Mouse (Mus musculus) embryo, embryonic 9.5 days (tissue): ENCODE results near the gene Ankrd39.

Source experiments
- DNase-seq: peaks from one replicate; pipeline ENCODE4 v3.0.0-alpha.2; 2017; ENCODE audit errors: extremely low spot score

The Ankrd39 gene

DNA sequence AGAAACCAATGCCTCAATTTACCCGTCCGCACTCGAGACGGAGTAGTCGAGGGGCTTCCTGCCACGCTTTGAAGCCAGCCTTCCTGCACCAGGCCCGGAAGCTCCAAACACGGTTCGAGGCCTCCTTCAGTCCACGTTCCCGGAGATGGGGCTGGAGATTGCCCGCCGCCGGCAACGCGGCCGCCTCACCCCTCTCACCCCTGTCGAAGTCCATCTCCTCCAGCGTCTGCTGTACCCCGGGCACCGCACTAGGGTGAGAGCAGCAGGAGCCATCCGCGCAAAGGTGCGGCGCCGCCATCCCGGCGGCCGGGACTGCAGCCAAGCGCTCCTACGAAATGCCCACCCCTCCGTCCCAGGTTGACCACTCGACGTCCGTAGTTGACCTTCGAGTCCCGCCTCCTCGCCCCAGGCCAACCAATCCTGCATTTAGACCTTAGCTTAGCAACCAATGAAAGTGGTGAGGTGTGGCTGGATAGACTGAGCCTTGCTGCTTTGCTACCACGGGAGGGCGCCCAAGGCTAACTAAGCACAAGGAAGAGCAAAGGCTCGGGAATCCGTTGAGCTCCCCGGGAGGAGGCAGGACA, at the start of gene Ankrd39:
Gene Ankrd39 (minus strand): TSS at position 558 of the 584 bp plus-strand sequence.
- DNase-seq = peak; percentile 96

DNA sequence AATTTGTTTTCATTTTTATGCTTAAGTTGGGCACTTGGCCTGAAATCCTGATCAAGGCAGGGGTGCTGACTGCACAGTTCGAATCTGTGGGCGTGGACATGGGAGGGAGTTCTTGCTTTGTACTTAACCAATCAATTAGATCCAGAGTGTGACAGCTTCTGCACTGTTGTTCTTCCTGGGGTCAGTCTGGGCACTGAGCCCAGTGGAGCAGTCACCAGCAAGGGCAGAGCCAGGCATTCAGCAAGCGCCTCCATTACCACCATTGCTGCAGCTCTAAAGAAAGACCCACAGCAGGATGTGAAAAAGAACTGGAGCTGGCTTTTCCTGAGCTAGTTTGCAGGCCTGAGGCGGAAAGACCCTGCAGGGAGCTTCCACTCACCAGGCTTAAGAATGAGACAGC, 48.9 kb upstream of the Ankrd39 start:
- peak; percentile 57 for DNase-seq

DNA sequence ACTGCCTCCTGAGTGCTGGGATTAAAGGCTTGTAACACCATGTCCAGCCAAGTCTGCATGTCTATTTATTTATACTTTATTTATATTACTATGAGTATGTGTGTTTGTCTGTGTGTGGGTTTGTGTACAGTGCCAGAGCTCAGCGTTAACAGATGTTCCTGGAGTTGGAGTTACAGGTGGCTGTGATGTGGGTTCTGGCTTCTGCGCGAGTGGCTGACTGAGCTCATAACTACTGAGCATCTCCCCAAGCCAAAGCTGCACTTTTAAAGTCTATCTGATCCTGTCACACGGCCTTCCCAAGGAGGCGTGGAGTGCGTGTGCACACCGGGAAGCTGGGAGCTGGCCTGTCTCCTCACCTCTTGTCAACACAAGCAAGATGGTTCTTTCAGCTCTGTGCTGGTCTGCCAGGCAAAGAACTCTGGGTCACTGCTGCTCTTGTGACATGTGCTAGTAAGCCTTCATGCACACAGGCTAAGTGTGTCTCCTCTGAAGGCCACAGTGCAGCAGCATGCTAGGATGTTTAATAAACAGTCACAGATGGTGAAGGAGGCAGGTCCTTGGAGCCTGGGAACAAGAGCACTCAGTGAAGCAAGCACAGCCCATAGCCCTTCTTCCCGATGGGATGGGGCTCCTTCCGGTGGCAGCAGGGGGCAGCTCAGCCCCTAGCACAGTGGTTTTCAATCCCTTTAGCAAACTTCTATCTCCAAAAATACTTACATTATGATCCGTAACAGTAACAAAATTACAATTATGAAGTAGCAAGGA, 48.1 kb upstream of the Ankrd39 start:
- no peak for DNase-seq

DNA sequence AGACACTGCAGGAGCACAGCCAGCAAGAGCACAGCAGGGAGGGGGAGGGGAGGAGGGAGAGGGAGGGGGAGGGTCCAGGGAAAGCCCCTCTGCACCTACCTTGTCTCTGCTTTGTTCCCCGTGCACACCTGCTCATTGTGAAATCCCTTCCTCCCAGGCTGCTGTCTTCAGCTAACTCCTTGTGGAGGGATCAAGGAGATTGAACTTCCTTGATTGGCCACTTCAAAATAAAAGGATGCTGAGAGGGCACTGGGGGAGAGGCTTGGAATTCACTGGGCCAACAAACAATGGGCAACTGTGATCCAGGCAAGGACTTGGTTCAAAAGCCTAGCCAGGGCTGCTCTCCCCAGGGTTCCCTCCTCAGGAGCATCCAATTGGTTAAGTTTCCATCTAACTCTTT, 45.9 kb upstream of the Ankrd39 start:
- no peak for DNase-seq

DNA sequence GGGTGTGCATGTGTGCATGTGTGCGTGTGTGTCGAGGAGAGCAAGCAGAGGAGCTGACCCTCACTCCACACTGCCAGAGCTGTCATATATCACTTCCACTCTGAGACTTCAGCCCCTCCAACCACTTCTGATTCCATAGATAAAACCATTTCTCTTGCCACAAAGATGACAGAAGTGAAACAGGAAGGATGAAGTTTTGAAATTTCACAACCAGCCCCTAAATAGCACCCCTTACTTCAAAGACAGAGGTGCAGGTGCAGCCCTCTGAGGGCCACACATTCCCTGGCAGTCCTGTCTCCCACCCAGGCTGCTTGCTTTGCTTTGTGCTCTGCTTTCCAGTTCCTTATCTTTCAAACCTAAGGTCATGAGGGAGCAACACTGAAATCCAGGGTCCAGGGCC, 44.2 kb upstream of the Ankrd39 start:
- no peak for DNase-seq

DNA sequence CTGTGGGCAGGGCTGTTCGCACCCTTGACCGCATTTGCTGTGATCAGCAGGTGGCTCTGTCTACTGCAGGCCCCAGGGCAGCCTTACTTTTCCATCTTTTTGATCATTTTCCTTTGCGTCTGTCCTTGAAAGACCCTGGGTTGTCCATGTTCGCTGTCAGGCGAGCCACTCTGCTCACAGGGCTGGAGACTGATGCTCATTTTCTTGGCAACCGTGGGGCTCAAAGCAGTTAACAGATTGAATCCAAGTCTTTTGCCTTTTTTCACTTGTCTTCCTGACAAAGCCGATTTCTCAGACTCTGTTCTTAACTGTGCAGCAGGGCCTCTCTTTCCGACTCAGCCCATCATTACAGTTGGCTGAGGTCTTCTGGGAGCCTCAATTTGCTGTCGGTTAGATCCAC, 43.4 kb upstream of the Ankrd39 start:
- DNase-seq = no peak

DNA sequence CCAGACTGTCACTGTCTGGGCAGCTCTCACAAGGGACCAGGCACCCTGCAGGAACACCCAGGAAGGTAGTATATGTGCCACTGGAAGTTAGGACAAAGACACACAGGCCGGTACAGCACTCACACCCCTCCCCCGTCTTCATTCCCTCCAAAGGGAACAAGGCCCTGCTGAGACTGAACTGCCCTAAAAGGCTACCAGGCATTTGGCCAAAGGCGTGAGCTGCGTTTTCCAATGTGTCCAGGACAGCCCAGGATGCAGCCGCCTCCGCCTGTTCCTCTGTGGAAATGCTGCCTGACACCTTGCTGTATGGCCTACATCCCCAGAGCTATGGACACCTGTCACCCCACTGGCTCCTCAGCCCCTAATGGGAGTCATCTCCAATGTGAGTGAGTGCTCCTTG, 42.2 kb upstream of the Ankrd39 start:
- peak; percentile 39 for DNase-seq

DNA sequence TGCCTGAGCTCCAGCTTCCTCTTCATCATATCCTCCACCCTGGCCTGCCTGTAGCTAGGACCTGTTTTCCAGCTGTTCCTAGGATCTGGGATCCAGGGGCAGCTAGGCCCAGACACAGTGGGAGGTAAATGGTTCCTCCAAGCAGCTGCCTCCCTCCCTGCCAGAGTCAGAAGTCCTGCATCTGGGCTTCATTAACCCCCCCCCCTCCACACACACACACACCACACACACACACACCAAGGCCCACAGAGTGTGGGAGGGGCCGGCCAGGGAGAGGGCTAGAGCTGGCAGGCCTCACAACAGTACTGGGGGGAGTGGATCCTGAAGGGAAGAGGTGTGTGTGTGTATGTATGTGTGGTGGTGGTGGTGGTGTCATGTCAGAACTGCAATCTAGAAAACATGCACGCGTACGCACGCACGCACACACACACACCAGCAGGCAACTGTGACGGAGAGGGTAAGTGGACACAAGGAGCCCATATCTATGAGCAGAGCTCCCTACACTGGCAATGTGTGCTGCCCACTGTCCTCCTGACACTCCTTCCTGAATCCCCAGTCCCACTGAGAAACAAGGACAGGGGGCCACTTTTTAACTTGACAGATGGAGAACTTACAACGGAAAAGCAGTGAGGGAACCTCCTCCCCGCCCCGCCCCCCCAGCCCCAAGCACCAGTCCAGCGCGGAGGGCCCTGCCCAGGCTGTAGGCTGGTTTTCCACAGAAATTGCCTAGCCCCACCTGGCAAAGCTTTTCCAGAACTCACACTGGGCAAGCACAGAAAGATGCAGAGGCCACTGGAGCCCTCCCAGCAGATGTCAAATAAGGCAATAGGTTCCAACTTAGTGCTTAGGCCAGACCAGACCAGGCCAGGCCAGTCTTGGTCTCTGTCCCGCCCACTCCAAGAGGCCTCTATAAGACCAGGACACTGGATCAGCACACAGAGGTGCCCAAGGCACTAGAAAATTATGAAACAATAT, 41.5 kb upstream of the Ankrd39 start:
- DNase-seq = peak; percentile 59

DNA sequence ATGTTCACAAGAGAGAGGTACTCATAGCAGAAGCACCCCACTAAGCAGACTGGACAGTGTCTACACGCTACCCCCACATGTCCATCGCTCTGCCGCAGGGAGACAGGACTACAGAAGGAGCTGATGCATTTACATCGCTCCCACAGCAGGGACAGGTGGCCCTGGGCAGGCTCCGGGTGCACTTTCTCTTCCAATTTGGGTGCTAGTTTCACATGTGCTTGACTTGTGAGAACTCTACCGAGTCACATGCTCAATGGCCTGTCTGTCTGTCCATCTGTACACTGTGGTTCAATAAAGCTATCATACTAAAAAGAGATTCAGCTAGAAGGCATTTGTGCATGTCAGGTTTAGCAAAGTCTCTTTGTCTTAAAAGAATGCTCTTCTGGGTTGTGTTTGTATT, 40.6 kb upstream of the Ankrd39 start:
- DNase-seq = no peak

DNA sequence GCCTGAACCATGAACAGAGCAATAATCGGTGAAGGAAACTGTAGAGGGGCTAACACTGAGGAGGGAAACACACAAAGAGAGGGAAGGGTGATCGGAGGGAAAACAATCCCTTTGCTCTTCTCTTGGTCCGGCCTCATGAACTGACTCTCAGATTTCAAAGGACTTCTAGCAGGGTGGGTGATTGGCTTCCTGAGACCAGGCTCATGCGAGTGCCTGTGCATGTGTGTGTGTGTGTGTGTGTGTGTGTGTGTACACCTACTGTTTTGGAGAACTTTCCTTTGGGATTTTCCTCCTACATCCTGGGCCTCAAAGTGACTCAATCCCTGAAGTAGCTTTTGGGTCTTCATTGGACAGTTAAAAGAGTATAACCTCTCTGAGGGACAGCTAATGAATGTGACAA, 39.0 kb upstream of the Ankrd39 start:
- peak; percentile 36 for DNase-seq

DNA sequence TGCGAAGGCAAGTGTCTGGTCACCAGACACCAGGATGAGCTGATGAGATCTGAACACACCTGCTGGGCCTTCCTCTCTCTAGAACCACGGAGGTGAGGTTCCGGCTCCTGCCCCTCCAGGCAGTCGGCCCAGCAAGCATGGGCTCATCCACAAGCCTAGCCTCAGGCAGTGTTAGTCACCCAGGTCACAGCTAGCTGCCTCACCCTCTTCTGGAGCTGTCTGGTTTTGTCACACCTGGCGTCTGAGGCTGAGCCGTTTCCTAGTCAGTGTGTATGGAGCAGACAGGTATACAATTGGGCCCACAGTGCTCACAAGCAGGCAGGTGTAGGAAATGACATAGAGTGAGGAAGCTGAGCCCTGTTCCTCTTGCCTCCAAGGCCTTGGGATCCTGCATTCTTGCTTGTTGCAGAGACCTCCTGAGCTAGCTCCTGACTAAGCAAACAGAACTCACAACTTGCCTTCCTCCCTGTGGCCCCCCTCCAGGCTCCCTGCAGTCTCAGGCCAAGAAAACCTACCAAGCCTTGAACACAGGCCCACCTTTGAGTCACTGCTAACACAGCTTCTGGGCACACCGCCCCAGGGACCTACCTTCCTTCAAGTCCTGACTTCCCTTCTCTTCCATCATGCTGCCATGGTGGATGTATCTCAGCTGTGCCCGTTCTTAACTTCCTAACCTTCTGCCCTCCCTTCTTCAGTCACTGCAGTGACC, 36.3 kb upstream of the Ankrd39 start:
- no peak for DNase-seq

DNA sequence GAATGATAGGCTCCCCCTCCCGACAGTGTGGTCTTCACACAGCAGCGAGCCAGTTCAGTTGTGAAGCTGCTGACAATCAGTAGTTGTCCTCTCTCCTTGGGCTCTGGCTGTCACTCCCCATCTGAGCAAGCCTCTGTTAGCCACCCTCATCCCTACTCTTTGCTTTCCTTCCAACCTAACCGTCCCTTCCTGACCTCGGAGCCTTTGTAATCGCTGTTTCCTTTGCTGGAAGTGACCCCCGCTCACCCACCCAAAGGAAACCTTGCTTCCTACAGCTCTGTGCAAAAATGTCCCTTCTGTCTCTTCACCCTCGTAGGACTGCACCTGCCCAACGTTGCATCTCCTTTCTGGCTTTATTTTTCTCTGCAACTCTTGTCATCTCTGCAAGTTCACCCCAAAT, 35.0 kb upstream of the Ankrd39 start:
- no peak for DNase-seq

DNA sequence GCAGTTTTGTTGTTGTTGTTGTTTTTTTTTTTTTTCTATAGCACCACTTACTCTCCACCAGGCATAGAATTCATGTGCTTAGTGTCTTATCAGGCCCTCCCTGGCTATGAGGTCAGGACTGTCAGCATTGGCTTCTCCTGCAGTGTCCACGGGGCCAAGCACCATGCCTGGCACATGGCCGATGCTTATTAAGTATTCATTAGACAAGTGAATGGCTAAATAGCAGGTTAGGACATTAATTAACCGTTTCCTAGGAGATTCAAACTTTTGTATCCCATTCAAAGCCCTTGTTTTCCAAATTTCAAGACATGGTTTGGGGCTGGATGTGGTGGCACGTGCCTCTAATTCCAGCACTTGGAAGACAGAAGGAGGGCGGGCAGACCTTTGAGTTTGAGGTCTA, 34.0 kb upstream of the Ankrd39 start:
- DNase-seq = no peak

DNA sequence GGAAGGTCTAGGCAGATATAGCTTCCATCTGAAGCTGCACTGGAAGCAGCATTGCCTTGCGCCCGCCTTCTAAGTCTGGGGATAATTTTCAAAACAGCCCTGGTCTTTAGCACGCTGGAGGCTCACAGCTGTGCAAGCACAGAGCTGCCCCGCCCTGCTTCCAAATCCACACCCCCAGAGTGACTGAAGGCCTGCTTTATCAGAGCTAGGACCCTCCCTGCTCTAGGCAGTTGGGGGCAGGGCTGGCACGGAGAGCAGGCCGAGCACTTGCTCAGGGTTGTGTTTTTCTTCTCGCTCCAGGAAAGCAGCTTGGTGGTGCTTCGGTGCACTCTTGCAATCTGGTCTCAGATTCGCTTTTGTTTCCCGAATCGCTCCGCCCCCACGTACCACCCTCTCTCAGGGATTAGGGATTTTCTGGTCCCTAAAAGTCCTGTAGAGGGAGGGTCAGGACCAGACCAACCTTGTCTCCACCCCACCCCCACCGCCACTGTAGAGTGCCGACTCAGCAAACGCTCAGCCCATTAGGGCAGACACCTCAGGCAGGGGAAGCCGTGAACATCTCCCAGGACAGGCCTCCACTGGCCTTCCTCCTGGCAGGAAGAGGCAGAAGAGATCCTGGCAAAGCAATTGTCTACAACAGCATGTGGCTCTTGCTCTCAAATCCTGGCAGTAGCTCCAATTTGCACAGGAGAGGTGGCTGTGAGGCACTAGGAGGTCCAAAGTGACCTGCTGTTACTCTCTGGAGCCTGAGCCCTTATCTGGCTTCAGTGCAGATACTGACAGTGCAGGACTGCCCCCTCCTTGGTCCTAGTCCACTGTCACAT, 33.4 kb upstream of the Ankrd39 start:
- DNase-seq = peak; percentile 81

DNA sequence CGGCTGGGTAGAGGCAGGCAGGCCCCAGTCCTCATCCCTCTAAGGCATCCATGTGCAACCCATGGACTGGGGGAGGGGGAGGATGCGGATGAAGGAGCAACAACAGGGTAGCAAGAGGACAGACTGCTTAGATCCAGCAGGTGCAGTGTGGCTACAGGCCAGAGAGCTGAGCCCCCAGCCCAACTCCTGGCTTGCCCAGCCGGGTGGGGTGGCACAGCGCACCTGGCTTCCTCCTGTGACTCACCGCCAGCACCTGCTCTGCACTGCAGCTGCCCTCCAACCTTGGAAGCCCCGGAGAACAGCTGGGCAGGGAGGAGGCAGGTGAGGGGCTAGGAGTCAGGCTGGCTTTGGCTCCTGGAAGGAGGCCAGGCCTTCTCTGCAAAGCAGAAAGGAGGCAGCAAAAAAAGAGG, 32.7 kb upstream of the Ankrd39 start:
- DNase-seq = no peak

DNA sequence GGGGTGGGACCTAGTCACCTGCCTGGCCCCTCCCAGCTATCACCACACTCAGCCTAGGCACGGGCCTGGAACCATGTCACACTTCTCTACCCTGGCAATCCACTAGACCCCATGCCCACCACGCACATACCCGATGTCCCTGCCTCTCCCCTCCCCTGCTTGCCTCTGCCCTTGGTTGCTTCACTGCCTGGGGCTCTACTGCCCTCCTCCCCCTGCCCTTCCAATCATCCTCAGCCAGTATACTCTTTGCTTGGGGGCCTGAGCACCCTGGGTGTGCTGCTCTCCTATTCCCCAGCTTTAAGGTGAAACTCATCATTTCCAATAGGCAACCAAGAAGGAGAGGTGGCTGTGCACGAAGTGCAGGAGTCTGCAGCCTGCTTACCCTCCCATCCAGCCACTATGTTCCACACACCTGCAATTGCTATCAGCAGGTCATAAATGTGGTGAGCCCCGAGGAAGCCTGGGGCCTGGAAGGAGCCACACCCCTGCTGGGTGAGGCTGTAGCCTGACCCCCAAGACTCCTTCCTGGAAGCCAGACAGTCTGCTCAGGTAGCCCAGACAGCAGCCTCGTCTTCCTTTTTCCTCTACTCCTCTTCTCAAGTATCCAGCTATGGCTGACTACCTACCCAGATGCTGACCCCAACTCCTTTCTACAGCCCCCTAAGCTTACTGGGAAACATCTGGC, 29.9 kb upstream of the Ankrd39 start:
- no peak for DNase-seq

DNA sequence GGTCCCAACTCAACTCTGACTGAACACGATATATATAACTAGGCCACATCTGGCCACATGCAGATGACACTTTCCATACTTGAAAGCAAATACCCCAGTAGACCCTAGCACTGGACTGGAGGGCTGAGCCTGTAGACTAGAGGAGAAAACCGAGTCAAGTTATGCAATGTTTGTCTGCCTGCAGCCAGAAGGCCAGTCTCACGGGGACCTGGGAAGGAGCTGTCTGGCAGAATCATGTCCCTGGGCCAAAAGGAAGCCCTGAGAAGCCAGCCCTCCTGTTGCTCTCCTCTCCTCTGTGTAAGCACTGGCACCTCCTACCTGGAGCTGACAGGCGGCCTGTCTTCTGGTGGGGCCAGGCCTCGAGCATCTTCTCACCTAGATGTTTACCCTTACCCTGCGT, 28.1 kb upstream of the Ankrd39 start:
- no peak for DNase-seq

DNA sequence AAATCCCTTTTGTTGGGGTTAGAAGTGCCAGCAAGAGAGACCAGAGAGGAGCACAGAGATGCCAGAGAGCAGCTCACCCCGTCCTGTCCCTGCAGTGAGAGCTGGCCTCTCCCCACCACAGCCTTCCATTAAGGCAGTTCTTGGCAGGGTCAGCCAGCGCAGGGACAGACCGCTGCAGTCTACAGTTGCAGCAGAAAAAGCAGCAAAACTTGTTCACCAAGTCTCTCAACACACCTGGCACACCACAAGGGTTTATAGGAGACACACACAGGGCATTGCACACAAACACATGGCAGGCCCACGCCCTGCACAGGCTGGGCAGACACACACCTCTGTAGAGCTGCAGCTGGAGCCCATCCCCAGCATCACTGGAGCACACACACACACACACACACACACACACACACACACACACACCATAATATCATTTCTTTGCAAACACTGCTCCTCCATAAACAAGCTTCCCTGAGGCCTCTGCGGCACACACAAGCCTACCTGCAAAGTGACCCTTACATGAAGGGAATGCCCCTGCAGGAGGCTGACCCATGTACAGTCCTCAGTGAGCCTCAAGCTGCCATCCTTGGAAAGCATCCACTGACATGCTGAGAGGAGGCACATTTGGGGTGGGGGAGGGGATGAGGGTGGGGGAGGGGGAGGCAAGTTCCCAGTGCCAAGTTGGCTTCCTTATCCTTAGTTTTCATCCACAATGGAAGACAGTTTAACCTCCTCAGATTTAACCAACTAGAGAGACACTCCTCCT, 27.1 kb upstream of the Ankrd39 start:
- no peak for DNase-seq

DNA sequence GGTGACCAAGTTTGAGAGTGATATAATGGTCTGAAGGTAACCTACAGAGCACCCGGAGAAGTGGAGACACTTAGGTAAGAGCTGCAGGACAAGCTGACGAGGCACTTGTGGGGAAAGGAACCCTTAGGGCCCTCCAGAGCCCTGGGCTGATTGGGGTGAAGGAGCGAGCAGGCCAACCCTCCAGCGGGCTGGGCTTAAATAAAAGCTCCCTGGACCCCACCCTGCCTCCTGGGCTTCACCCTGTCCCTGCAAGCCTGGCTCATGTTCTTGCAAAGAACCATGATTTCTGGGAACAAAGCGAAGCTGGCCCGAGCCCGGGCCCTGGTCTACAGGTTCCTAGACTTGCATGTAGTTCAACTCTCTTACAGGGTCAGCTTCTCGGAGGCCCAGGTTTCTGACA, 26.3 kb upstream of the Ankrd39 start:
- no peak for DNase-seq

DNA sequence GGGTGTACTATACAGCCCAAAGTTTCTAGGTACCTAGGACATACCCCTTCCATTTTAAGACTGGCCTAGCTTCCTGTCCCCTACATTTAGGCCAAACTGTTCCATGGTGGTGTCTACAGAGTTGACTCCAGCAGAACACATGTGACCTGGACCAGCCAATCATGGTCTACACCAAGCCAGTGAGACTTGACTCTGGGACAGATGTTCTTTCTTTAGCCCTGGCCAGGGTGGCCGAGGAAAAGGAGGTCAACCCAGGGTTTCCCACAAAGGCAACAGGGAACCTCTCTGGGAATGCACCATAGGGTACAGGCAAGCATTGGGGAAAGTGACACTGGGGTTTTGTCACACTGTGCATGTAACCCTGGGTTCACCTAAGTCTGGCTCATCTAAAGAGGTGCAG, 25.5 kb upstream of the Ankrd39 start:
- no peak for DNase-seq
